8 mouse cellular contexts compared by ENCODE assay signal in the genomic region with DNA sequence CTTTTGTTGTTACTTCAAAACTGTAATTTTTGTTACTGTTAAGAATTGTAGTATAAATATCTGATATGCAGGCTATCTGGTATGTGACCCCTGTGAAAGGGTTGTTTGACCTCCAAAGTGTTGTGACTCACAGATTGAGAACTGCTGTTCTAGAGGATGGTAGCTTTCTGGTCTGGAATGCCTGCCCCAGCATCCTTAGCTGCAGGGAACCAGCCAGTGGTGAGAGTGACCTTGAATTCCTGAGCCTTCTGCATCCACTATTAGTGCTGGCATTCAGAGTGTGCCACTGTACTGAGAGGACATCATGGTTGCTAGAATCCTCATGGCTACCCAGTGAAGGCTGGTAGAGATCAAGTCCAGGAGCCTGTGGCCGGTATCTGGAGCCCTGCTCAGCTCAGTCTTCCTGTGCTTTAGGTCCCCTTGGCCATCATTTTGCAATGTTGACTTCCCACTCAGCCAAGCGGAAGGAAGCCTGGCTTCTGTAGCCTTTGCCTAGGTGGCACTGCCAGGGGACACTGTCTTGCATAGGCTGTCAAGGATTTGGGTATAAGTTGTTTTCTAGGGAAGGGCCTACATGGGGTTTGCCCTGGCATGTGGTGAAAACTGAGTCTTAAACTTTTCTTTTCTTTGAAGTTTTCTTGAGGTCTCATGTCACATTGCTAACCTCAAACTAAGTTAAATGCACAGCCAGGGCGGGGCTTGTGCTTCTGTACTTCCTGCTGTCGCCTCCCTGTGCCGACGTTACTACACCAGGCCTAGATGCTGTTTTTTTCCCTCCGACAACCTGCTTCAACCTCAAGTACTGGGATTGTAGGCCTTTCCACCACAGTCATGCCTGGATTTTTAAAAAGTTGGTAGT. TPM values are rescaled to one million over a fixed set of nuclear protein-coding genes. Genes with fewer than 3 reads are reported as not detected.
DNase-seq lines count a peak whose midpoint lies in the region; ATAC-seq and TF ChIP-seq lines count a peak whose summit lies in the region.

No protein-coding gene starts in this region.

- H3K4me1 ChIP-seq in heart, embryonic 14.5 days (ENCODE audit: control insufficient read depth in 2 of 2, insufficient read depth in 2 of 2, low read length in 2 of 2), result peaks cover 34 to 59% of the 10 kb centered on the region in 2 experiments
- peaks cover 39% of the 10 kb centered on the region for H3K4me1 ChIP-seq in lung, adult 2 months (ENCODE audit: control insufficient read depth, insufficient read depth, low read length)
- H3K4me1 ChIP-seq in stomach, embryonic 16.5 days (ENCODE audit: control insufficient read depth, insufficient read depth, low read length), result peaks cover 21% of the 10 kb centered on the region

- no peaks in the 10 kb centered on the region for H3K9me3 ChIP-seq in heart, embryonic 14.5 days (ENCODE audit: control insufficient read depth, low read length)
- no peaks in the 10 kb centered on the region for H3K9me3 ChIP-seq in stomach, embryonic 16.5 days (replicated peaks; ENCODE audit: control insufficient read depth, low read length)

- 0 out of 2 replicates have a peak overlapping the region, but pooled peaks have one; percentile 30 for H3K9ac ChIP-seq in heart, embryonic 14.5 days (ENCODE audit: low read length)
- 0 out of 2 replicates have a peak overlapping the region, but pooled peaks have one; percentile 5 for H3K9ac ChIP-seq in stomach, embryonic 16.5 days (ENCODE audit: low read length)

- no peaks in the 10 kb centered on the region for H3K27me3 ChIP-seq in heart, embryonic 14.5 days (ENCODE audit: control insufficient read depth, insufficient read depth, low read length)
- H3K27me3 ChIP-seq in stomach, embryonic 16.5 days (ENCODE audit: control insufficient read depth, insufficient read depth, low read length), result no peaks in the 10 kb centered on the region

- H3K27ac ChIP-seq in heart, embryonic 14.5 days (replicated peaks in 1 of 2; ENCODE audit: control insufficient read depth in 1 of 2, insufficient read depth in 1 of 2, low read depth in 2 of 2, low read length in 2 of 2), result peak overlapping the region; percentile 40 to 79; a peak in 3 of 4 replicates
- peak overlapping the region; percentile 41 for H3K27ac ChIP-seq in stomach, embryonic 16.5 days (ENCODE audit: low read length)

- H3K4me3 ChIP-seq in heart, embryonic 14.5 days (ENCODE audit: control insufficient read depth in 1 of 2, insufficient read depth in 1 of 2, low read depth in 1 of 2, low read length in 2 of 2), result no peak overlapping the region
- no peak overlapping the region for H3K4me3 ChIP-seq in lung, adult 2 months (replicated peaks; ENCODE audit: extremely low read depth, low read depth, low read length)
- H3K4me3 ChIP-seq in stomach, embryonic 16.5 days (replicated peaks; ENCODE audit: low read length), result no peak overlapping the region

- no peak for ATAC-seq in heart, embryonic 14.5 days (ENCODE audit: insufficient number of reproducible peaks, insufficient read depth, low FRiP score, low read depth)
- ATAC-seq in activated CD4-positive, CD25-positive, alpha-beta regulatory T cell, adult 4 months, result peak; percentile 98
- no peak for ATAC-seq in stomach, embryonic 16.5 days (ENCODE audit: insufficient read depth, low FRiP score)

- no peak for TF ChIP-seq CTCF in lung, adult 2 months (IDR thresholded peaks at IDR 0.05; ENCODE audit: insufficient read depth, low read length)

- 76% methylated on average over 7 of the region's 7 CpGs for WGBS in heart, embryonic 14.5 days
- 33% methylated on average over 7 of the region's 7 CpGs for WGBS in lung, adult 2 months
- 67% methylated on average over 7 of the region's 7 CpGs for WGBS in stomach, embryonic 16.5 days

- H3K4me2 ChIP-seq in heart, embryonic 14.5 days (ENCODE audit: low read length), result no peak overlapping the region
- H3K4me2 ChIP-seq in stomach, embryonic 16.5 days (ENCODE audit: low read depth, low read length), result no peak overlapping the region

- no peaks in the 10 kb centered on the region for H3K36me3 ChIP-seq in heart, embryonic 14.5 days (ENCODE audit: control insufficient read depth, insufficient read depth, low read length)
- H3K36me3 ChIP-seq in stomach, embryonic 16.5 days (ENCODE audit: control insufficient read depth, insufficient read depth, low read length), result no peaks in the 10 kb centered on the region

- no peak for DNase-seq in heart, postnatal 4 days
- peak; percentile 35 for DNase-seq in lung, adult 2 months
- DNase-seq in right cerebral cortex, postnatal 4 days, result no peak
- no peak for DNase-seq in urinary bladder, postnatal 4 days (ENCODE audit: low spot score in 2 of 2)
- DNase-seq in embryo, embryonic 10 days (ENCODE audit: low spot score), result no peak

- no peak for TF ChIP-seq POLR2A in lung, adult 2 months (IDR thresholded peaks at IDR 0.05; ENCODE audit: borderline replicate concordance, extremely low read depth, low read depth, low read length)

RNA-seq across cellular contexts. Expression of a gene that starts 11.3 kb away (rescaled TPM):
- 57.1 and 58.2 TPM in 2 replicates for polyA plus RNA-seq in heart, embryonic 14.5 days (2014; fragmentation: Nextera tagmentation; extraction: Ambion mirVana)
- total RNA-seq in heart, postnatal 4 days (2021), result 10 to 100 TPM; 83.9 to 86.7 TPM
- 100 to 1,000 TPM; 100 to 114 TPM for polyA plus RNA-seq in activated CD4-positive, CD25-positive, alpha-beta regulatory T cell, adult 4 months (2017; shearing (Covaris generic))
- polyA plus RNA-seq in lung, adult 2 months (2012; rRNA removed), result 174 and 207 TPM in 2 replicates
- polyA plus RNA-seq in stomach, embryonic 16.5 days (2015; fragmentation: Nextera tagmentation; extraction: Ambion mirVana), result 81.4 and 97.2 TPM in 2 replicates

RNA-seq across cellular contexts. Expression of a gene that starts 24.4 kb away (rescaled TPM):
- polyA plus RNA-seq in heart, embryonic 14.5 days (2014; fragmentation: Nextera tagmentation; extraction: Ambion mirVana), result 22.7 and 24.3 TPM in 2 replicates
- 10 to 100 TPM; 11.3 to 13.3 TPM for total RNA-seq in heart, postnatal 4 days (2021)
- polyA plus RNA-seq in activated CD4-positive, CD25-positive, alpha-beta regulatory T cell, adult 4 months (2017; shearing (Covaris generic)), result 10 to 100 TPM; 34.0 to 38.8 TPM
- polyA plus RNA-seq in lung, adult 2 months (2012; rRNA removed), result 27.7 and 29.5 TPM in 2 replicates
- 51.1 and 51.4 TPM in 2 replicates for polyA plus RNA-seq in stomach, embryonic 16.5 days (2015; fragmentation: Nextera tagmentation; extraction: Ambion mirVana)
